Mouse (Mus musculus) midbrain, embryonic 11.5 days (tissue): ENCODE measurements at regions not wholly inside any gene's neighbourhood (a gene's known extent, or its start where the extent isn't known, plus 50 kb on each side); places are given as distances from the start of the nearest gene placed in this dataset.
A peak's percentile ranks its signal among the peaks of the same experiment; 100 is the strongest.

Experiments used
- ATAC-seq: fragments of 200-750 bp; cut with Nextera tagmentation; 2 replicates; pipeline ENCODE4 v1.8.0; 2017; ENCODE audit warnings: moderate TSS enrichment, moderate library complexity; ENCODE audit not compliant: low FRiP score
- DNase-seq: peaks from one replicate; pipeline ENCODE4 v3.0.0; 2015; ENCODE audit warnings: low spot score; ENCODE audit errors: missing footprints
- H3K27ac ChIP-seq: fragments of 300-500 bp; sonication (generic); 2 replicates; pipeline ENCODE4 v1.5.1; 2014; ENCODE audit warnings: low read depth, low read length
- H3K27me3 ChIP-seq: fragments of 300-500 bp; sonication (generic); 2 replicates; pipeline ENCODE4 v1.6.1; 2014; ENCODE audit warnings: mild to moderate bottlenecking, low read length, moderate library complexity, mixed read lengths; ENCODE audit not compliant: control insufficient read depth, insufficient read depth
- H3K36me3 ChIP-seq: fragments of 300-500 bp; sonication (generic); 2 replicates; pipeline ENCODE4 v1.6.1; 2014; ENCODE audit warnings: mild to moderate bottlenecking, low read length, moderate library complexity, mixed read lengths; ENCODE audit not compliant: control insufficient read depth, insufficient read depth
- H3K4me1 ChIP-seq: fragments of 300-500 bp; sonication (generic); 2 replicates; pipeline ENCODE4 v1.6.1; 2014; ENCODE audit warnings: low read length; ENCODE audit not compliant: control insufficient read depth, insufficient read depth
- H3K4me2 ChIP-seq: fragments of 300-500 bp; sonication (generic); 2 replicates; pipeline ENCODE4 v1.6.1; 2014; ENCODE audit warnings: mild to moderate bottlenecking, moderate library complexity
- H3K4me3 ChIP-seq: fragments of 300-500 bp; sonication (generic); 2 replicates; pipeline ENCODE4 v1.5.1; 2014; ENCODE audit warnings: low read depth, low read length
- H3K9ac ChIP-seq: fragments of 300-500 bp; sonication (generic); 2 replicates; pipeline ENCODE4 v1.6.1; 2014; ENCODE audit warnings: low read length
- H3K9me3 ChIP-seq: fragments of 300-500 bp; sonication (generic); 2 replicates; pipeline ENCODE4 v1.6.1; 2016; ENCODE audit warnings: low read length; ENCODE audit not compliant: control insufficient read depth
- WGBS: fragments of 180-500 bp; shearing (Covaris S2); extraction: QIAGEN DNeasy Blood & Tissue Kit; methylation state at CpG from one replicate; pipeline ENCODE4 v1.1.7; 2014; 5-methylcytosine and 5-hydroxymethylcytosine counted together

- Histone ChIP-seq H3K4me2 (peak overlapping the region; percentile 33), H3K36me3 (no peaks in the 10 kb centered on the region), H3K4me3 (no peak overlapping the region; the same call in 1 of the 2 replicates), H3K4me1 (peaks cover 17% of the 10 kb centered on the region), H3K27me3 (no peaks in the 10 kb centered on the region), H3K9ac (peak overlapping the region; percentile 51; the same call in 1 of the 2 replicates), H3K9me3 (no peaks in the 10 kb centered on the region), H3K27ac (no peak overlapping the region; the same call in 1 of the 2 replicates)
- ATAC-seq (peak; percentile 66), DNase-seq (peak; percentile 91)
- WGBS, result 21% methylated on average over 23 of the region's 23 CpGs
Measured at GRCm38 (mm10) chr3:131019163-131019956, 90.9 kb upstream of the Lef1 start.

- no peaks in the 10 kb centered on the region for H3K27me3 ChIP-seq
- no peaks in the 10 kb centered on the region for H3K9me3 ChIP-seq
- H3K9ac ChIP-seq, result no peak overlapping the region
- H3K4me2 ChIP-seq, result no peak overlapping the region
- H3K27ac ChIP-seq, result no peak overlapping the region
- H3K36me3 ChIP-seq, result no peaks in the 10 kb centered on the region
- ATAC-seq, result no peak
- H3K4me3 ChIP-seq, result no peak overlapping the region
- WGBS, result 82% methylated on average over 9 of the region's 9 CpGs
- DNase-seq, result peak; percentile 81
- H3K4me1 ChIP-seq, result peaks cover 17% of the 10 kb centered on the region
Measured at GRCm38 (mm10) chr3:131017899-131018298, 92.4 kb upstream of the Lef1 start.

- Histone ChIP-seq H3K4me2 (no peak overlapping the region), H3K9ac (no peak overlapping the region), H3K27ac (no peak overlapping the region), H3K9me3 (no peaks in the 10 kb centered on the region), H3K36me3 (no peaks in the 10 kb centered on the region), H3K4me1 (peaks cover 14% of the 10 kb centered on the region), H3K4me3 (no peak overlapping the region), H3K27me3 (no peaks in the 10 kb centered on the region)
- DNase-seq, result no peak
- 73% methylated on average over 10 of the region's 10 CpGs for WGBS
- ATAC-seq, result no peak
Measured at GRCm38 (mm10) chr3:131016104-131016503, 94.2 kb upstream of the Lef1 start.

- H3K36me3 ChIP-seq, result no peaks in the 10 kb centered on the region
- no peak overlapping the region for H3K4me2 ChIP-seq
- no peaks in the 10 kb centered on the region for H3K27me3 ChIP-seq
- H3K4me1 ChIP-seq, result peaks cover 4% of the 10 kb centered on the region; the same call in 1 of the 2 replicates
- WGBS, result 75% methylated on average over 12 of the region's 12 CpGs
- DNase-seq, result peak; percentile 54
- no peak overlapping the region for H3K9ac ChIP-seq
- no peak for ATAC-seq
- H3K27ac ChIP-seq, result no peak overlapping the region
- no peaks in the 10 kb centered on the region for H3K9me3 ChIP-seq
- no peak overlapping the region for H3K4me3 ChIP-seq
Measured at GRCm38 (mm10) chr3:131014092-131014716, 96.1 kb upstream of the Lef1 start.

- Histone ChIP-seq H3K36me3 (no peaks in the 10 kb centered on the region), H3K27ac (no peak overlapping the region), H3K4me1 (no peaks in the 10 kb centered on the region), H3K27me3 (no peaks in the 10 kb centered on the region), H3K9ac (no peak overlapping the region), H3K4me2 (no peak overlapping the region), H3K4me3 (no peak overlapping the region), H3K9me3 (no peaks in the 10 kb centered on the region)
- 86% methylated on average over 13 of the region's 13 CpGs for WGBS
- DNase-seq, result peak; percentile 72
- no peak for ATAC-seq
Measured at GRCm38 (mm10) chr3:131000701-131001100, 109.6 kb upstream of the Lef1 start.

- no peaks in the 10 kb centered on the region for H3K36me3 ChIP-seq
- H3K27me3 ChIP-seq, result no peaks in the 10 kb centered on the region
- H3K4me1 ChIP-seq, result no peaks in the 10 kb centered on the region
- H3K4me2 ChIP-seq, result no peak overlapping the region
- no peak overlapping the region for H3K9ac ChIP-seq
- DNase-seq (peak; percentile 54), ATAC-seq (no peak)
- no peak overlapping the region for H3K27ac ChIP-seq
- WGBS, result 78% methylated on average over 3 of the region's 3 CpGs
- no peaks in the 10 kb centered on the region for H3K9me3 ChIP-seq
- no peak overlapping the region for H3K4me3 ChIP-seq
Measured at GRCm38 (mm10) chr3:131000252-131000651, 110.0 kb upstream of the Lef1 start.

- Histone ChIP-seq H3K4me3 (no peak overlapping the region), H3K9ac (no peak overlapping the region), H3K4me2 (no peak overlapping the region), H3K36me3 (no peaks in the 10 kb centered on the region), H3K9me3 (no peaks in the 10 kb centered on the region), H3K27me3 (no peaks in the 10 kb centered on the region), H3K27ac (no peak overlapping the region), H3K4me1 (no peaks in the 10 kb centered on the region)
- 91% methylated on average over 6 of the region's 6 CpGs for WGBS
- DNase-seq, result no peak
- no peak for ATAC-seq
Measured at GRCm38 (mm10) chr3:130999818-131000217, 110.5 kb upstream of the Lef1 start.

- 81% methylated on average over 9 of the region's 10 CpGs for WGBS
- Histone ChIP-seq H3K4me2 (no peak overlapping the region), H3K9me3 (no peaks in the 10 kb centered on the region), H3K9ac (no peak overlapping the region), H3K27ac (no peak overlapping the region), H3K36me3 (no peaks in the 10 kb centered on the region), H3K27me3 (no peaks in the 10 kb centered on the region), H3K4me1 (no peaks in the 10 kb centered on the region), H3K4me3 (no peak overlapping the region)
- DNase-seq, result no peak
- ATAC-seq, result no peak
Measured at GRCm38 (mm10) chr3:130998433-130998832, 111.8 kb upstream of the Lef1 start.

GRCm38 (mm10) chr3:130996786-130997185, 113.5 kb upstream of the Lef1 start:
- Histone ChIP-seq H3K4me2 (no peak overlapping the region), H3K4me3 (no peak overlapping the region), H3K27ac (no peak overlapping the region), H3K27me3 (no peaks in the 10 kb centered on the region), H3K9ac (no peak overlapping the region), H3K36me3 (no peaks in the 10 kb centered on the region), H3K4me1 (no peaks in the 10 kb centered on the region), H3K9me3 (no peaks in the 10 kb centered on the region)
- DNase-seq (peak; percentile 77), ATAC-seq (no peak)
- WGBS, result 48% methylated on average over 11 of the region's 11 CpGs
